Mouse (Mus musculus): ENCODE measurements around the gene Dtnbp1. TPM values are rescaled to one million over a fixed set of nuclear protein-coding genes. Genes with fewer than 3 reads are reported as not detected.

The Dtnbp1 gene
- total RNA-seq, 2 experiments from 2014 or later = 55.4 to 67.5 TPM

GRCm38 (mm10) chr13:44906141-44906540, 95.8 kb downstream of the Dtnbp1 start:
- no peak overlapping the region for H3K4me3 ChIP-seq
- intact Hi-C loops (cut with DNase I) = no loop called here
- H3K27ac ChIP-seq = no peak overlapping the region
- no peak for TF ChIP-seq CTCF (IDR thresholded peaks at IDR 0.05)
- DNase-seq = no peak

GRCm38 (mm10) chr13:44904271-44904670, 97.7 kb downstream of the Dtnbp1 start:
- no peak for DNase-seq
- TF ChIP-seq CTCF (IDR thresholded peaks at IDR 0.05) = no peak
- no peak overlapping the region for H3K4me3 ChIP-seq
- no peak overlapping the region for H3K27ac ChIP-seq
- intact Hi-C loops (cut with DNase I) = no loop called here

- TF ChIP-seq CTCF (IDR thresholded peaks at IDR 0.05) = no peak
- H3K27ac ChIP-seq = no peak overlapping the region
- H3K4me3 ChIP-seq = no peak overlapping the region
- DNase-seq = no peak
- intact Hi-C loops (cut with DNase I) = no loop called here
Measured at GRCm38 (mm10) chr13:44903416-44903815, 98.5 kb downstream of the Dtnbp1 start.

- H3K4me3 ChIP-seq = no peak overlapping the region
- no peak for TF ChIP-seq CTCF (IDR thresholded peaks at IDR 0.05)
- H3K27ac ChIP-seq = no peak overlapping the region
- no peak for DNase-seq
- intact Hi-C loops (cut with DNase I) = no loop called here
Measured at GRCm38 (mm10) chr13:44902299-44902698, 99.6 kb downstream of the Dtnbp1 start.

GRCm38 (mm10) chr13:44896211-44896610, 105.7 kb downstream of the Dtnbp1 start:
- Histone ChIP-seq H3K4me3 (no peak overlapping the region), H3K27ac (no peak overlapping the region)
- TF ChIP-seq CTCF (IDR thresholded peaks at IDR 0.05) = no peak
- intact Hi-C loops (cut with DNase I) = no loop called here
- no peak for DNase-seq

GRCm38 (mm10) chr13:44891813-44892730, 109.9 kb downstream of the Dtnbp1 start:
- intact Hi-C loops (cut with DNase I) = no loop called here
- no peak overlapping the region for H3K27ac ChIP-seq
- no peak overlapping the region for H3K4me3 ChIP-seq
- DNase-seq = peak; percentile 41
- TF ChIP-seq CTCF (IDR thresholded peaks at IDR 0.05) = no peak

GRCm38 (mm10) chr13:44890612-44891011, 111.3 kb downstream of the Dtnbp1 start:
- no peak overlapping the region for H3K27ac ChIP-seq
- intact Hi-C loops (cut with DNase I) = no loop called here
- H3K4me3 ChIP-seq = no peak overlapping the region
- no peak for TF ChIP-seq CTCF (IDR thresholded peaks at IDR 0.05)
- DNase-seq = no peak

GRCm38 (mm10) chr13:44886221-44886620, 115.7 kb downstream of the Dtnbp1 start:
- intact Hi-C loops (cut with DNase I) = no loop called here
- Histone ChIP-seq H3K4me3 (no peak overlapping the region), H3K27ac (no peak overlapping the region)
- TF ChIP-seq CTCF (IDR thresholded peaks at IDR 0.05) = no peak
- DNase-seq = no peak

GRCm38 (mm10) chr13:44881001-44881400, 120.9 kb downstream of the Dtnbp1 start:
- no peak for TF ChIP-seq CTCF (IDR thresholded peaks at IDR 0.05)
- DNase-seq = no peak
- Histone ChIP-seq H3K27ac (no peak overlapping the region), H3K4me3 (no peak overlapping the region)
- intact Hi-C loops (cut with DNase I) = no loop called here

- DNase-seq = no peak
- Histone ChIP-seq H3K27ac (no peak overlapping the region), H3K4me3 (no peak overlapping the region)
- no peak for TF ChIP-seq CTCF (IDR thresholded peaks at IDR 0.05)
- intact Hi-C loops (cut with DNase I) = no loop called here
Measured at GRCm38 (mm10) chr13:44876799-44877198, 125.1 kb downstream of the Dtnbp1 start.

Other genes starting within 250 kb of the Dtnbp1 start
- gene Gm9817, start 76.5 kb upstream of the Dtnbp1 start, total RNA-seq (2021) = under 1 TPM; 0.08 to 0.18 TPM